Mouse (Mus musculus) liver, adult 2 months (tissue): ENCODE results near the gene Atp6ap1l. TPM values are rescaled to one million over a fixed set of nuclear protein-coding genes. Genes with fewer than 3 reads are reported as not detected.
"Not testable (repeated sequence)": the region's sequence is repeated elsewhere in the genome, so short reads cannot be mapped to it uniquely, and the experiment has no call there.

Experiments used
- DNase-seq: peaks from one replicate; pipeline ENCODE4 v3.0.0-alpha.2; 2011; ENCODE audit warnings: low read depth, low spot score; ENCODE audit errors: extremely low read depth
- H3K27ac ChIP-seq: fragments of 200-500 bp; replicated peaks from 2 replicates; pipeline ENCODE4 v1.5.1; 2012; ENCODE audit warnings: low read depth, mild to moderate bottlenecking, control low read depth, inconsistent platforms, low read length; ENCODE audit not compliant: insufficient read depth
- H3K27me3 ChIP-seq: fragments of 200-500 bp; 2 replicates; pipeline ENCODE4 v1.6.1; 2012; ENCODE audit warnings: mild to moderate bottlenecking, moderate library complexity, low read length, inconsistent platforms; ENCODE audit not compliant: control insufficient read depth, insufficient read depth
- H3K36me3 ChIP-seq: fragments of 200-500 bp; 2 replicates; pipeline ENCODE4 v1.6.1; 2012; ENCODE audit warnings: low read length, inconsistent platforms; ENCODE audit not compliant: control insufficient read depth, insufficient read depth
- H3K4me1 ChIP-seq: fragments of 200-500 bp; 2 replicates; pipeline ENCODE4 v1.6.1; 2011; ENCODE audit warnings: low read length; ENCODE audit not compliant: control insufficient read depth, insufficient read depth
- H3K4me3 ChIP-seq: fragments of 200-500 bp; 2 replicates; pipeline ENCODE4 v1.5.1; 2011; ENCODE audit warnings: low read depth, mild to moderate bottlenecking, control low read depth, low read length, moderate library complexity; ENCODE audit not compliant: insufficient read depth
- H3K79me2 ChIP-seq: fragments of 200-500 bp; 2 replicates; pipeline ENCODE4 v1.6.1; 2012; ENCODE audit warnings: inconsistent platforms, mild to moderate bottlenecking, low read length, moderate library complexity; ENCODE audit not compliant: control insufficient read depth, insufficient read depth
- H3K9ac ChIP-seq: fragments of 200-500 bp; 2 replicates; pipeline ENCODE4 v1.6.1; 2012; ENCODE audit warnings: low read depth, mild to moderate bottlenecking, control low read depth, inconsistent platforms, low read length
- CTCF ChIP-seq: fragments of 200-500 bp; IDR thresholded peaks from 2 replicates; pipeline ENCODE4 v1.5.1; 2011; ENCODE audit warnings: low read depth, low read length, control low read depth
- POLR2A ChIP-seq: fragments of 200-500 bp; IDR thresholded peaks from 2 replicates; pipeline ENCODE4 v1.6.1; 2011; ENCODE audit warnings: low read length, control low read depth; ENCODE audit not compliant: insufficient read depth; ENCODE audit errors: extremely low read depth
- WGBS: fragments of 180-500 bp; shearing (Covaris S2); methylation state at CpG from one replicate; pipeline ENCODE4 v1.1.7; 2018; 5-methylcytosine and 5-hydroxymethylcytosine counted together
- polyA plus RNA-seq: library from polyadenylated mRNA; depleted of rRNA; stranded (reverse); fragments of >200 nt; gene quantifications from 2 replicates; pipeline ENCODE4 v1.2.3, GENCODE M21; 2012; rRNA removed
- total RNA-seq: library from RNA; depleted of rRNA; stranded (reverse); fragments of >200 nt; gene quantifications from 2 replicates; pipeline ENCODE4 v1.2.3, GENCODE M21; 2014; rRNA removed

Gene Atp6ap1l
- total RNA-seq (not detected in 2 replicates), polyA plus RNA-seq (not detected in 2 replicates)

- no peak within 1 kb of the TSS for H3K4me3 ChIP-seq
- 94% methylated on average over 5 of the region's 5 CpGs for WGBS
- no peaks in the 10 kb centered on the region for H3K4me1 ChIP-seq
- no peak within 1 kb of the TSS for H3K9ac ChIP-seq
- no peak for DNase-seq
- H3K27me3 ChIP-seq: no peaks in the 10 kb centered on the region
- no peaks in the 10 kb centered on the region for H3K79me2 ChIP-seq
- no peak for TF ChIP-seq CTCF
- no peak for TF ChIP-seq POLR2A
- H3K27ac ChIP-seq: no peak within 1 kb of the TSS
- H3K36me3 ChIP-seq: no peaks in the 10 kb centered on the region
Observed at GRCm38 (mm10) chr13:90905176-90905575, at the start of gene Atp6ap1l. Gene Atp6ap1l, minus strand, starts transcription at chr13:90905355.

GRCm38 (mm10) chr13:90939600-90939999 is 34.4 kb upstream of the Atp6ap1l start:
- Histone ChIP-seq H3K27ac (no peak overlapping the region), H3K27me3 (no peaks in the 10 kb centered on the region), H3K4me3 (no peak overlapping the region), H3K4me1 (no peaks in the 10 kb centered on the region), H3K9ac (no peak overlapping the region), H3K36me3 (no peaks in the 10 kb centered on the region), H3K79me2 (no peaks in the 10 kb centered on the region)
- DNase-seq: no peak
- WGBS: 89% methylated on average over 5 of the region's 5 CpGs
- TF ChIP-seq CTCF (no peak), POLR2A (no peak)

- no peaks in the 10 kb centered on the region for H3K79me2 ChIP-seq
- no peaks in the 10 kb centered on the region for H3K27me3 ChIP-seq
- no peak for DNase-seq
- H3K4me1 ChIP-seq: no peaks in the 10 kb centered on the region
- WGBS: 65% methylated on average over 6 of the region's 6 CpGs
- TF ChIP-seq POLR2A (no peak), CTCF (no peak)
- no peak overlapping the region for H3K4me3 ChIP-seq
- H3K27ac ChIP-seq: no peak overlapping the region
- no peaks in the 10 kb centered on the region for H3K36me3 ChIP-seq
- H3K9ac ChIP-seq: no peak overlapping the region
Observed at GRCm38 (mm10) chr13:90939192-90939591, 34.0 kb upstream of the Atp6ap1l start.

GRCm38 (mm10) chr13:90935852-90936251 is 30.7 kb upstream of the Atp6ap1l start:
- WGBS: 87% methylated on average over 7 of the region's 7 CpGs
- Histone ChIP-seq H3K27ac (no peak overlapping the region), H3K9ac (no peak overlapping the region), H3K27me3 (no peaks in the 10 kb centered on the region), H3K4me1 (no peaks in the 10 kb centered on the region), H3K79me2 (no peaks in the 10 kb centered on the region), H3K4me3 (no peak overlapping the region), H3K36me3 (no peaks in the 10 kb centered on the region)
- TF ChIP-seq CTCF (no peak), POLR2A (no peak)
- no peak for DNase-seq

DNA sequence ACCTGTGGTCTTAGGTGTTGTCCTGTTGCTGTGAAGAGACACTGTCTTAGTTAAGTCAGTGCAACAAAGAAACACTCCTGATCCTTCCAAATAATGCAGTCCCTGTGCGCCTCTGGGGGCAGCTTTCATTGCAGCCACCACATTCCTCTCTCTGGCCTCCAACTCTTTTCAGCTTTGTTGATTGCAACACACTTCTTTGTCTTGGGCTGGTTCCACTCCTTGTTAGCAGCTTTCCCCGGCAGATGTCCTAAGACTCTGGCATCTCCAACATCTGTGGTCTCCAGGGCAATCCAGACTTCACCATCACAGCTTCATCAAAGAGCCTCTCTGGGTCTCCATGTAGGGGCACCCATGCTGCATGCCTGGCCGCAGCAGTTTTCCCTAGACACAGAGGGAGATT is 28.1 kb upstream of the Atp6ap1l start:
- H3K27me3 ChIP-seq: no peaks in the 10 kb centered on the region
- H3K9ac ChIP-seq: no peak overlapping the region
- H3K4me3 ChIP-seq: no peak overlapping the region
- no peak for TF ChIP-seq POLR2A
- TF ChIP-seq CTCF: no peak
- H3K36me3 ChIP-seq: peaks cover 1% of the 10 kb centered on the region; the same call in 1 of the 2 replicates
- no peaks in the 10 kb centered on the region; the same call in 1 of the 2 replicates for H3K4me1 ChIP-seq
- WGBS: 60% methylated on average over 3 of the region's 3 CpGs
- H3K79me2 ChIP-seq: no peaks in the 10 kb centered on the region
- no peak overlapping the region for H3K27ac ChIP-seq
- DNase-seq: no peak

- peak; percentile 63 for DNase-seq
Observed at GRCm38 (mm10) chr13:90929847-90930246, 24.7 kb upstream of the Atp6ap1l start.

GRCm38 (mm10) chr13:90928266-90928665 is 23.1 kb upstream of the Atp6ap1l start:
- H3K27me3 ChIP-seq, DNase-seq, H3K4me1 ChIP-seq, H3K4me3 ChIP-seq, H3K79me2 ChIP-seq, H3K9ac ChIP-seq, H3K27ac ChIP-seq: not testable (repeated sequence)
- H3K36me3 ChIP-seq: peaks cover 19% of the 10 kb centered on the region
- WGBS: 87% methylated on average over 10 of the region's 10 CpGs

More at GRCm38 (mm10) chr13:90929847-90930246, 24.7 kb upstream of the Atp6ap1l start:
- H3K4me3 ChIP-seq: no peak overlapping the region
- no peak overlapping the region for H3K9ac ChIP-seq
- H3K27ac ChIP-seq: no peak overlapping the region
- no peaks in the 10 kb centered on the region for H3K79me2 ChIP-seq
- 18% methylated on average over 5 of the region's 5 CpGs for WGBS
- TF ChIP-seq CTCF (no peak), POLR2A (no peak)
- H3K4me1 ChIP-seq: no peaks in the 10 kb centered on the region; the same call in 1 of the 2 replicates
- H3K36me3 ChIP-seq: peaks cover 17% of the 10 kb centered on the region
- H3K27me3 ChIP-seq: no peaks in the 10 kb centered on the region
